Mouse (Mus musculus) cerebral cortex, adult 2 months (tissue): ENCODE measurements around the gene Tut4.

Experiments
- WGBS: fragments of 180-500 bp; shearing (Covaris S2); methylation state at CpG from one replicate; pipeline ENCODE4 v1.1.7; 2018; 5-methylcytosine and 5-hydroxymethylcytosine counted together

Tut4 gene

GRCm38 (mm10) chr4:108539701-108540100 is 80.5 kb downstream of the Tut4 start:
- 94% methylated on average over 2 of the region's 2 CpGs for WGBS

- WGBS, result 38% methylated on average over 1 of the region's 1 CpGs
These were observed 105.8 kb downstream of the Tut4 start for GRCm38 (mm10) chr4:108565026-108565425.

- 93% methylated on average over 3 of the region's 3 CpGs for WGBS
These were observed 113.4 kb downstream of the Tut4 start for GRCm38 (mm10) chr4:108572644-108573043.

- under 1% methylated on average over 64 of the region's 64 CpGs for WGBS
These were observed 119.9 kb downstream of the Tut4 start, which contains the start of the genes Prpf38a and Orc1 for GRCm38 (mm10) chr4:108578840-108579742. Prpf38a (minus strand) TSS chr4:108579336. Orc1 (plus strand) TSS chr4:108579423.

GRCm38 (mm10) chr4:108579743-108580411 is 120.7 kb downstream of the Tut4 start:
- WGBS, result 2% methylated on average over 16 of the region's 16 CpGs

- 82% methylated on average over 2 of the region's 2 CpGs for WGBS
These were observed 134.2 kb downstream of the Tut4 start for GRCm38 (mm10) chr4:108593376-108593775.

GRCm38 (mm10) chr4:108595785-108596184 is 136.6 kb downstream of the Tut4 start:
- 95% methylated on average over 1 of the region's 1 CpGs for WGBS

GRCm38 (mm10) chr4:108598306-108598705 is 139.1 kb downstream of the Tut4 start:
- WGBS, result 74% methylated on average over 4 of the region's 4 CpGs

GRCm38 (mm10) chr4:108601870-108602269 is 142.6 kb downstream of the Tut4 start:
- 96% methylated on average over 7 of the region's 7 CpGs for WGBS

GRCm38 (mm10) chr4:108608651-108609050 is 149.4 kb downstream of the Tut4 start:
- WGBS, result 92% methylated on average over 3 of the region's 3 CpGs
